Mouse (Mus musculus) left cerebral cortex, adult 6 months (tissue): ENCODE measurements around the gene Clip2. TPM values are rescaled to one million over a fixed set of nuclear protein-coding genes. Genes with fewer than 3 reads are reported as not detected.

Experiments
- long read RNA-seq, 2 experiments: library from polyadenylated mRNA; unstranded; transcript quantifications; one replicate each; pipeline ENCODE4 v2.0.0; 2019 to 2020
- polyA plus RNA-seq: library from polyadenylated mRNA; unstranded; fragments of <200 nt; fragmentation: Nextera tagmentation; gene quantifications from 2 replicates; pipeline ENCODE4 v1.2.3, GENCODE M21; 2021

Clip2 gene
- 4.8 and 8.1 TPM in 2 replicates for polyA plus RNA-seq
- long read RNA-seq, experiment 1, full-length matches to known transcripts = 3 of 12 reads
- long read RNA-seq, experiment 1, partial matches to known transcripts = 6 of 12 reads
- long read RNA-seq, experiment 1, other reads (novel, unspliced or antisense) = 3 of 12 reads
- long read RNA-seq, experiment 2, partial matches to known transcripts = 4 of 4 reads
- long read RNA-seq, experiment 2, other reads (novel, unspliced or antisense) = 0 of 4 reads

GRCm38 (mm10) chr5:134552110-134552972 lies at the start of gene Clip2:
Clip2 (minus strand) TSS chr5:134552434.

GRCm38 (mm10) chr5:134581146-134581545 lies 28.9 kb upstream of the Clip2 start, which contains the start of gene Rfc2:
Rfc2 (plus strand) TSS chr5:134581366.

GRCm38 (mm10) chr5:134560071-134560449 lies 7.8 kb upstream of the Clip2 start, which contains the start of gene Syna:
Syna (minus strand) TSS chr5:134560171.

GRCm38 (mm10) chr5:134456503-134456962 lies 95.7 kb downstream of the Clip2 start, which contains the start of gene Gtf2ird1:
Gtf2ird1 (minus strand) TSS chr5:134456716.

Other genes with a start within 250 kb of the Clip2 start
- 41.8 and 89.0 TPM in 2 replicates for gene Gtf2i, start 237.7 kb downstream of the Clip2 start, polyA plus RNA-seq
- gene Gtf2ird1, start 95.7 kb downstream of the Clip2 start, polyA plus RNA-seq = 9.9 and 12.2 TPM in 2 replicates
- gene Syna, start 7.7 kb upstream of the Clip2 start, polyA plus RNA-seq = 0.14 and 0.18 TPM in 2 replicates
- 75.8 and 100 TPM in 2 replicates for gene Rfc2, start 28.9 kb upstream of the Clip2 start, polyA plus RNA-seq
- gene Lat2, start 62.6 kb upstream of the Clip2 start, polyA plus RNA-seq = 2.6 and 3.9 TPM in 2 replicates
- 294 and 336 TPM in 2 replicates for gene Eif4h, start 87.1 kb upstream of the Clip2 start, polyA plus RNA-seq
- gene Limk1, start 136.2 kb upstream of the Clip2 start, polyA plus RNA-seq = 2.4 and 20.3 TPM in 2 replicates
- 0.22 and 0.41 TPM in 2 replicates for gene Eln, start 194.9 kb upstream of the Clip2 start, polyA plus RNA-seq